Mouse (Mus musculus): Measurements from ENCODE around the gene Dagla. TPM values are rescaled to one million over a fixed set of nuclear protein-coding genes. Genes with fewer than 3 reads are reported as not detected.
A peak's percentile ranks its signal among the peaks of the same experiment; 100 is the strongest.

Dagla gene
- total RNA-seq, 2 experiments from 2014 or later = not detected

- peak; percentile 69 for ATAC-seq (ENCODE audit: poor library complexity, severe bottlenecking)
These were observed 100.1 kb downstream of the Dagla start for GRCm38 (mm10) chr19:10204616-10205001.

- peak; percentile 91 for ATAC-seq (ENCODE audit: poor library complexity, severe bottlenecking)
These were observed 100.6 kb downstream of the Dagla start, which contains the start of the genes Tmem258 and Fen1 for GRCm38 (mm10) chr19:10203848-10204615. Gene Tmem258 (plus strand): TSS chr19:10204014. Gene Fen1 (minus strand): TSS chr19:10204169.

GRCm38 (mm10) chr19:10203146-10203847 is 101.4 kb downstream of the Dagla start:
- ATAC-seq (ENCODE audit: poor library complexity, severe bottlenecking) = no peak

GRCm38 (mm10) chr19:10198723-10199122 is 106.0 kb downstream of the Dagla start:
- peak; percentile 69 for ATAC-seq (ENCODE audit: poor library complexity, severe bottlenecking)

GRCm38 (mm10) chr19:10198286-10198685 is 106.4 kb downstream of the Dagla start:
- no peak for ATAC-seq (ENCODE audit: poor library complexity, severe bottlenecking)

GRCm38 (mm10) chr19:10197130-10197529 is 107.5 kb downstream of the Dagla start:
- no peak for ATAC-seq (ENCODE audit: poor library complexity, severe bottlenecking)

Other genes starting within 250 kb of the Dagla start
- 3.0 and 7.6 TPM in 2 replicates for gene Fads2, start 203.1 kb downstream of the Dagla start, total RNA-seq (2015)
- gene Fads2, start 203.1 kb downstream of the Dagla start, total RNA-seq (2017) = 3.1 and 4.3 TPM in 2 replicates
- 12.3 and 12.6 TPM in 2 replicates for gene Fads1, start 122.0 kb downstream of the Dagla start, total RNA-seq (2015)
- gene Fads1, start 122.0 kb downstream of the Dagla start, total RNA-seq (2017) = 5.3 and 9.6 TPM in 2 replicates
- 182 and 197 TPM in 2 replicates for gene Tmem258, start 100.9 kb downstream of the Dagla start, total RNA-seq (2015)
- gene Tmem258, start 100.9 kb downstream of the Dagla start, total RNA-seq (2017) = 163 and 204 TPM in 2 replicates
- gene Fen1, start 100.7 kb downstream of the Dagla start, total RNA-seq (2015) = 30.7 and 33.9 TPM in 2 replicates
- gene Fen1, start 100.7 kb downstream of the Dagla start, total RNA-seq (2017) = 60.5 and 62.9 TPM in 2 replicates
- 0.22 and 0.27 TPM in 2 replicates for gene Myrf, start 64.1 kb downstream of the Dagla start, total RNA-seq (2015)
- gene Myrf, start 64.1 kb downstream of the Dagla start, total RNA-seq (2017) = 0.04 TPM in 1 of 2 replicates, not detected in the other
- not detected in 2 replicates for gene Syt7, start 84.2 kb upstream of the Dagla start, total RNA-seq (2015)
- not detected in 2 replicates for gene Syt7, start 84.2 kb upstream of the Dagla start, total RNA-seq (2017)
- gene Lrrc10b, start 152.6 kb upstream of the Dagla start, total RNA-seq (2015) = not detected in 2 replicates
- not detected in 2 replicates for gene Lrrc10b, start 152.6 kb upstream of the Dagla start, total RNA-seq (2017)
- gene Ppp1r32, start 178.1 kb upstream of the Dagla start, total RNA-seq (2015) = 0.29 TPM in 1 of 2 replicates, not detected in the other
- gene Ppp1r32, start 178.1 kb upstream of the Dagla start, total RNA-seq (2017) = 0.37 TPM in 1 of 2 replicates, not detected in the other
- 56.3 and 57.1 TPM in 2 replicates for gene Cpsf7, start 220.4 kb upstream of the Dagla start, total RNA-seq (2015)
- gene Cpsf7, start 220.4 kb upstream of the Dagla start, total RNA-seq (2017) = 35.9 and 42.2 TPM in 2 replicates
- gene Sdhaf2, start 221.3 kb upstream of the Dagla start, total RNA-seq (2015) = 46.9 and 51.5 TPM in 2 replicates
- 54.6 and 55.9 TPM in 2 replicates for gene Sdhaf2, start 221.3 kb upstream of the Dagla start, total RNA-seq (2017)